Mouse (Mus musculus) megakaryocyte-erythroid progenitor cell, adult 5-6 weeks (primary cell): Measurements from ENCODE around the gene Tk1. TPM values are rescaled to one million over a fixed set of nuclear protein-coding genes. Genes with fewer than 3 reads are reported as not detected.
"Not testable (repeated sequence)": the region's sequence is repeated elsewhere in the genome, so short reads cannot be mapped to it uniquely, and the experiment has no call there.

Source experiments
- ATAC-seq: replicated peaks from 2 replicates; pipeline ENCODE4 v1.8.0; 2016; ENCODE audit warnings: mild to moderate bottlenecking, inconsistent platforms; ENCODE audit not compliant: severe bottlenecking, poor library complexity, low FRiP score, low TSS enrichment
- total RNA-seq, 2 experiments: library from RNA; stranded (forward) in 1 of 2; stranded (reverse) in 1 of 2; fragments of 200-1000, 215-1000 nt in 1 of 2; fragments of >200 nt in 1 of 2; fragmentation: Nextera tagmentation in 1 of 2; gene quantifications; 2 replicates each; pipeline ENCODE4 v1.2.3; 2014 to 2017

Tk1 gene
- total RNA-seq, 2 experiments from 2014 or later, result 52.5 to 266 TPM

GRCm38 (mm10) chr11:117826164-117826563 is 272 bp upstream of the Tk1 start:
- ATAC-seq, result no peak

GRCm38 (mm10) chr11:117824060-117824969 is 1.6 kb downstream of the Tk1 start:
- 0 out of 2 replicates have a peak, but pooled peaks have one; percentile 18 for ATAC-seq

GRCm38 (mm10) chr11:117823411-117823810 is 2.5 kb downstream of the Tk1 start:
- no peak for ATAC-seq

GRCm38 (mm10) chr11:117822728-117823241 is 3.1 kb downstream of the Tk1 start:
- ATAC-seq, result no peak

GRCm38 (mm10) chr11:117821868-117822267 is 4.0 kb downstream of the Tk1 start:
- no peak for ATAC-seq

- no peak for ATAC-seq
Measured at GRCm38 (mm10) chr11:117820173-117820572, 5.7 kb downstream of the Tk1 start.

- ATAC-seq, result no peak
Measured at GRCm38 (mm10) chr11:117819095-117819494, 6.8 kb downstream of the Tk1 start.

GRCm38 (mm10) chr11:117816389-117816996 is 9.4 kb downstream of the Tk1 start:
- 0 out of 2 replicates have a peak, but pooled peaks have one; percentile 26 for ATAC-seq

GRCm38 (mm10) chr11:117815850-117816249 is 10.0 kb downstream of the Tk1 start:
- not testable (repeated sequence) for ATAC-seq

GRCm38 (mm10) chr11:117814704-117815366 is 11.1 kb downstream of the Tk1 start:
- no peak for ATAC-seq

- no peak for ATAC-seq
Measured at GRCm38 (mm10) chr11:117813867-117814266, 12.0 kb downstream of the Tk1 start.

GRCm38 (mm10) chr11:117810401-117811046 is 15.4 kb downstream of the Tk1 start:
- peak; percentile 79 for ATAC-seq

- ATAC-seq, result peak; percentile 42; the same call in 1 of the 2 replicates
Measured at GRCm38 (mm10) chr11:117809407-117810311, 16.2 kb downstream of the Tk1 start, which contains the start of the genes Gm20708 and Syngr2. Gene Gm20708 (plus strand): TSS chr11:117809668. Gene Syngr2 (plus strand): TSS chr11:117809668.

GRCm38 (mm10) chr11:117806781-117807180 is 19.1 kb downstream of the Tk1 start:
- no peak for ATAC-seq

- ATAC-seq, result no peak
Measured at GRCm38 (mm10) chr11:117803166-117803688, 22.7 kb downstream of the Tk1 start.

GRCm38 (mm10) chr11:117801650-117802049 is 24.2 kb downstream of the Tk1 start:
- ATAC-seq, result no peak

GRCm38 (mm10) chr11:117800038-117800437 is 25.9 kb downstream of the Tk1 start:
- ATAC-seq, result no peak

GRCm38 (mm10) chr11:117799174-117799573 is 26.7 kb downstream of the Tk1 start:
- ATAC-seq, result no peak
